Mouse (Mus musculus): ENCODE measurements at regions not wholly inside any gene's neighbourhood (a gene's known extent, or its start where the extent isn't known, plus 50 kb on each side); places are given as distances from the start of the nearest gene placed in this dataset.

DNA sequence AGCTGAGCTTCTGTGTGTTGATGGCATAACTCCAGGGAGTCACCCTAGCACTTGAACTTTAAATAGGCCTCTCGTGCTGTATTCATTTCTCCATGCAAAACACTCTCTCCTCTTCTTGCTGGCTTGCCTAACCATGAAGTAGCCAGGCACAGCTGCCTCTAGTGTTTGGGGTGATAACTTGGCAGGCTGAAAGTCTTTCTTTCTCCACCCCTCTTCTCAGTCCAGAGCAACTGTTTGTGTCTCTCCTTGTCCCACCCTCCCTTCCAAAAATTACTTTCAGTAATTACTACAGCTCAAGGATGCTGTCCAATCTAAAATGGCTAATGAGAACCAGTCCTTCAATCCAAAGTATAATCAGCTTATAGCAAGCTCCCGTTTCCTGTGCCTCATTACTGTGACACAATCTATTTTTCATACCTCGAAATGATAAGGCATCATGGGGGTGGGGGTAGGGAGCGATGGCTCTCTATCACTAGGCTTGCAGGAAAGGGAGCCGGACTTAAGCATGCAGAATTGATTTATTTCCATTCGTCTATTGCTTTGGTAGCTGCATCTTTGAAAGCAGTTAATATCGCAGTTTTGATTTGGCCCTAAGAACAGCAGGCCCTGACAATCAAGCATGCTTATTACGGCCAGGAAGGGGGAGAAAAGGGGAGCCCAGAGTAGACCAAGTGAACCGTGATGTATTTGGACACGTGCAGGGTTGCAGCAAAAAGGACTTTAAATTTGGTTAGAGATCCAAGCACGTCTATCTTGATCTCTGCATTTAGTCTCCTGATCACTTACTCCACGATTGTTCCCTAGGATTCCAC is 943.8 kb downstream of the Slc4a3 start:
- TF ChIP-seq CTCF (IDR thresholded peaks at IDR 0.05; ENCODE audit: low read depth) (no peak), EP300 (optimal IDR thresholded peaks at IDR 0.05) (no peak)

Data from stomach, postnatal 0 days (tissue).